Mouse (Mus musculus): ENCODE measurements at regions not wholly inside any gene's neighbourhood (a gene's known extent, or its start where the extent isn't known, plus 50 kb on each side); places are given as distances from the start of the nearest gene placed in this dataset.
"Not testable (repeated sequence)": the region's sequence is repeated elsewhere in the genome, so short reads cannot be mapped to it uniquely, and the experiment has no call there.

- Histone ChIP-seq H3K4me3 (replicated peaks) (no peak overlapping the region), H3K36me3 (no peaks in the 10 kb centered on the region), H3K27ac (no peak overlapping the region), H3K27me3 (no peaks in the 10 kb centered on the region), H3K9me3 (no peaks in the 10 kb centered on the region), H3K9ac (replicated peaks) (no peak overlapping the region), H3K4me2 (no peak overlapping the region), H3K4me1 (replicated peaks) (no peaks in the 10 kb centered on the region)
- WGBS: 22% methylated on average over 2 of the region's 2 CpGs
- ATAC-seq (ENCODE audit: insufficient number of reproducible peaks, insufficient read depth, low FRiP score, low TSS enrichment, low read depth): no peak
These were observed 1168.6 kb downstream of the Galc start for GRCm38 (mm10) chr12:97090577-97091214.

DNA sequence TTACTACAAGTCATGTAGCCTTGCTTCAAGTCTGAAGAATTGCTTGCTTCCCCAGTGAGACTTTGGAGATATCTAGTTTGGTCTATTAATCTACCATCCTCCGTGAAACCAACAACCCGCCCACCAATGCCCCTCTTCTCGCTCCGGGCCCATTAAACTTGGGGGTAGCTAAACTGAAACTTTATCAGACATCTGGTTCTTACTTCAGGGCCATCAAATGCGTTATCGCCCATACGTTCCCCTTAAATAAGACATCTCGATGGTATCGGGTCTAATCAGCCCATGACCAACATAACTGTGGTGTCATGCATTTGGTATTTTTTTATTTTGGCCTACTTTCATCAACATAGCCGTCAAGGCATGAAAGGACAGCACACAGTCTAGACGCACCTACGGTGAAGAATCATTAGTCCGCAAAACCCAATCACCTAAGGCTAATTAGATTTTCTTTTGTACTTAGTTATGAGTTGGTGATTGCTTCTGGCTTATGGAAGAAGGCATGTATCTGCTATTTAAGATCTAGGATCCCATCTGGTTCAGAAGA lies 1197.8 kb downstream of the Galc start:
- H3K27me3 ChIP-seq; H3K4me3 ChIP-seq (replicated peaks); H3K36me3 ChIP-seq; H3K4me1 ChIP-seq (replicated peaks); H3K9ac ChIP-seq (replicated peaks); H3K9me3 ChIP-seq; H3K4me2 ChIP-seq; H3K27ac ChIP-seq: not testable (repeated sequence)
- WGBS: 84% methylated on average over 13 of the region's 13 CpGs
- peak; percentile 100 for ATAC-seq (ENCODE audit: insufficient number of reproducible peaks, insufficient read depth, low FRiP score, low TSS enrichment, low read depth)

- no peak for ATAC-seq (ENCODE audit: insufficient number of reproducible peaks, insufficient read depth, low FRiP score, low TSS enrichment, low read depth)
- WGBS: 75% methylated on average over 2 of the region's 2 CpGs
- Histone ChIP-seq H3K9me3 (peaks cover 7% of the 10 kb centered on the region; the same call in 1 of the 2 replicates), H3K36me3 (no peaks in the 10 kb centered on the region), H3K27ac (no peak overlapping the region), H3K4me1 (replicated peaks) (no peaks in the 10 kb centered on the region), H3K4me2 (no peak overlapping the region), H3K27me3 (no peaks in the 10 kb centered on the region), H3K4me3 (replicated peaks) (no peak overlapping the region), H3K9ac (replicated peaks) (no peak overlapping the region)
These were observed 1211.6 kb downstream of the Galc start for GRCm38 (mm10) chr12:97047674-97048073.

Data from limb, embryonic 12.5 days (tissue).